Mouse (Mus musculus) midbrain, embryonic 11.5 days (tissue): ENCODE results near the gene Satl1. TPM values are rescaled to one million over a fixed set of nuclear protein-coding genes. Genes with fewer than 3 reads are reported as not detected.
"Not testable (repeated sequence)": the region's sequence is repeated elsewhere in the genome, so short reads cannot be mapped to it uniquely, and the experiment has no call there.

Experiments used
- ATAC-seq: fragments of 200-750 bp; cut with Nextera tagmentation; 2 replicates; pipeline ENCODE4 v1.8.0; 2017; ENCODE audit warnings: moderate TSS enrichment, moderate library complexity; ENCODE audit not compliant: low FRiP score
- DNase-seq: peaks from one replicate; pipeline ENCODE4 v3.0.0; 2015; ENCODE audit warnings: low spot score; ENCODE audit errors: missing footprints
- H3K27ac ChIP-seq: fragments of 300-500 bp; sonication (generic); 2 replicates; pipeline ENCODE4 v1.5.1; 2014; ENCODE audit warnings: low read depth, low read length
- H3K27me3 ChIP-seq: fragments of 300-500 bp; sonication (generic); 2 replicates; pipeline ENCODE4 v1.6.1; 2014; ENCODE audit warnings: mild to moderate bottlenecking, low read length, moderate library complexity, mixed read lengths; ENCODE audit not compliant: control insufficient read depth, insufficient read depth
- H3K36me3 ChIP-seq: fragments of 300-500 bp; sonication (generic); 2 replicates; pipeline ENCODE4 v1.6.1; 2014; ENCODE audit warnings: mild to moderate bottlenecking, low read length, moderate library complexity, mixed read lengths; ENCODE audit not compliant: control insufficient read depth, insufficient read depth
- H3K4me1 ChIP-seq: fragments of 300-500 bp; sonication (generic); 2 replicates; pipeline ENCODE4 v1.6.1; 2014; ENCODE audit warnings: low read length; ENCODE audit not compliant: control insufficient read depth, insufficient read depth
- H3K4me2 ChIP-seq: fragments of 300-500 bp; sonication (generic); 2 replicates; pipeline ENCODE4 v1.6.1; 2014; ENCODE audit warnings: mild to moderate bottlenecking, moderate library complexity
- H3K4me3 ChIP-seq: fragments of 300-500 bp; sonication (generic); 2 replicates; pipeline ENCODE4 v1.5.1; 2014; ENCODE audit warnings: low read depth, low read length
- H3K9ac ChIP-seq: fragments of 300-500 bp; sonication (generic); 2 replicates; pipeline ENCODE4 v1.6.1; 2014; ENCODE audit warnings: low read length
- H3K9me3 ChIP-seq: fragments of 300-500 bp; sonication (generic); 2 replicates; pipeline ENCODE4 v1.6.1; 2016; ENCODE audit warnings: low read length; ENCODE audit not compliant: control insufficient read depth
- WGBS: fragments of 180-500 bp; shearing (Covaris S2); extraction: QIAGEN DNeasy Blood & Tissue Kit; methylation state at CpG from one replicate; pipeline ENCODE4 v1.1.7; 2014; 5-methylcytosine and 5-hydroxymethylcytosine counted together
- polyA plus RNA-seq: library from polyadenylated mRNA; unstranded; fragments of >200 nt; fragmentation: Nextera tagmentation; extraction: Ambion mirVana; gene quantifications from 2 replicates; pipeline ENCODE4 v1.2.1, GENCODE M21; 2014

Satl1 gene
- not detected in 2 replicates for polyA plus RNA-seq

DNA sequence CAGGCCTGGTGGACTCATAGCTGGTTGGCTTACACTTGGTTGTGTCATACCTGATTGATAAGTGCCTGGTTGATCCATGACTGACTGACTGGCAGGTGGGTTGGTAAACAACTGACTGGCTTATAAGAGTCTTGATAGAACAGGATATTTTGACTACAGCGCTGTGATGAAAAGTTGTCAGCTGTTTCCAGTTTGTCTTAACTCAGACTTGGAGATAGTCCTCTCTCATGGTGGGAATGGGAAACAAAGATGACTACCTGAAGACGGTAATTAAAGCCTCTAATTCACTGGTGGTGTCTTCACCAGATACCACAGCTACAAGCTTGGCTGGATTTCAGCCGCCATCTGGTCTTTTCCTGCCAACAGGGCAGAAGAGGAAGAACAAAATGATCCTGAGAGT, at the start of gene Satl1:
TSS of gene Satl1 (minus strand) at position 101 of the 400 bp plus-strand sequence.
- ATAC-seq: no peak
- H3K27ac ChIP-seq: no peak within 1 kb of the TSS
- no peaks in the 10 kb centered on the region for H3K4me1 ChIP-seq
- H3K27me3 ChIP-seq: no peaks in the 10 kb centered on the region
- H3K4me2 ChIP-seq: no peak within 1 kb of the TSS
- 89% methylated on average over 3 of the region's 3 CpGs for WGBS
- H3K36me3 ChIP-seq: no peaks in the 10 kb centered on the region
- H3K4me3 ChIP-seq: no peak within 1 kb of the TSS
- no peak within 1 kb of the TSS for H3K9ac ChIP-seq
- no peaks in the 10 kb centered on the region for H3K9me3 ChIP-seq
- no peak for DNase-seq

DNA sequence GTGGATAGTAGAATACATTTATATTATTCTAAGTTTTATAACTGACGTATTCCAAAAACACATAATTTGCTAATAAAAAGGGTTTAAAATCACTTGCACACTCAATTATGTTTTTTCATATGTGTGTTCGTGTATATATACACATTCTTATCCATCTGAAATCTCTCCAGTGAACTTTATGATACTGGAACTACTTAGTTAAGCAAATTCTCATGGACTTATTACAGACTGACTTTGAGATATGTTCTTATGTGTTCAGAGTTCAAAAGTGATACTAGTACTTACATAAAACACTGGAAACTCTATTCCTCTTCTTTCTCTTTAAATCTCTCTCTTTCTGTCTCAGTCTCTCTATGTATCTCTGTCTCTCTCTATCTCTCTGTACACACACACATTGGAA, 31.5 kb upstream of the Satl1 start:
- no peak overlapping the region for H3K27ac ChIP-seq
- DNase-seq (no peak), ATAC-seq (no peak)
- WGBS: 84% methylated on average over 2 of the region's 2 CpGs
- H3K27me3 ChIP-seq: no peaks in the 10 kb centered on the region
- no peak overlapping the region for H3K4me3 ChIP-seq
- no peaks in the 10 kb centered on the region for H3K36me3 ChIP-seq
- no peak overlapping the region for H3K9ac ChIP-seq
- H3K4me2 ChIP-seq: no peak overlapping the region
- H3K9me3 ChIP-seq: no peaks in the 10 kb centered on the region
- no peaks in the 10 kb centered on the region for H3K4me1 ChIP-seq

GRCm38 (mm10) chrX:112437580-112437979, 31.0 kb upstream of the Satl1 start:
- Histone ChIP-seq H3K9me3 (no peaks in the 10 kb centered on the region), H3K27me3 (no peaks in the 10 kb centered on the region), H3K4me2 (no peak overlapping the region), H3K36me3 (no peaks in the 10 kb centered on the region), H3K4me1 (no peaks in the 10 kb centered on the region), H3K27ac (no peak overlapping the region), H3K9ac (no peak overlapping the region), H3K4me3 (no peak overlapping the region)
- ATAC-seq (no peak), DNase-seq (no peak)
- 87% methylated on average over 1 of the region's 1 CpGs for WGBS

GRCm38 (mm10) chrX:112422998-112423397, 16.4 kb upstream of the Satl1 start:
- H3K9me3 ChIP-seq, H3K4me2 ChIP-seq, H3K9ac ChIP-seq, H3K27me3 ChIP-seq, H3K4me1 ChIP-seq, H3K4me3 ChIP-seq, H3K36me3 ChIP-seq, H3K27ac ChIP-seq, ATAC-seq: not testable (repeated sequence)
- DNase-seq: peak; percentile 82
- WGBS: 34% methylated on average over 2 of the region's 2 CpGs

- no peak overlapping the region for H3K9ac ChIP-seq
- no peaks in the 10 kb centered on the region for H3K36me3 ChIP-seq
- H3K4me2 ChIP-seq: no peak overlapping the region
- no peaks in the 10 kb centered on the region for H3K4me1 ChIP-seq
- no peak overlapping the region for H3K27ac ChIP-seq
- H3K27me3 ChIP-seq: no peaks in the 10 kb centered on the region
- H3K4me3 ChIP-seq: no peak overlapping the region
- DNase-seq (no peak), ATAC-seq (no peak)
- WGBS: 71% methylated on average over 2 of the region's 2 CpGs
- H3K9me3 ChIP-seq: no peaks in the 10 kb centered on the region
These were observed 5.7 kb upstream of the Satl1 start for GRCm38 (mm10) chrX:112412309-112412708.

DNA sequence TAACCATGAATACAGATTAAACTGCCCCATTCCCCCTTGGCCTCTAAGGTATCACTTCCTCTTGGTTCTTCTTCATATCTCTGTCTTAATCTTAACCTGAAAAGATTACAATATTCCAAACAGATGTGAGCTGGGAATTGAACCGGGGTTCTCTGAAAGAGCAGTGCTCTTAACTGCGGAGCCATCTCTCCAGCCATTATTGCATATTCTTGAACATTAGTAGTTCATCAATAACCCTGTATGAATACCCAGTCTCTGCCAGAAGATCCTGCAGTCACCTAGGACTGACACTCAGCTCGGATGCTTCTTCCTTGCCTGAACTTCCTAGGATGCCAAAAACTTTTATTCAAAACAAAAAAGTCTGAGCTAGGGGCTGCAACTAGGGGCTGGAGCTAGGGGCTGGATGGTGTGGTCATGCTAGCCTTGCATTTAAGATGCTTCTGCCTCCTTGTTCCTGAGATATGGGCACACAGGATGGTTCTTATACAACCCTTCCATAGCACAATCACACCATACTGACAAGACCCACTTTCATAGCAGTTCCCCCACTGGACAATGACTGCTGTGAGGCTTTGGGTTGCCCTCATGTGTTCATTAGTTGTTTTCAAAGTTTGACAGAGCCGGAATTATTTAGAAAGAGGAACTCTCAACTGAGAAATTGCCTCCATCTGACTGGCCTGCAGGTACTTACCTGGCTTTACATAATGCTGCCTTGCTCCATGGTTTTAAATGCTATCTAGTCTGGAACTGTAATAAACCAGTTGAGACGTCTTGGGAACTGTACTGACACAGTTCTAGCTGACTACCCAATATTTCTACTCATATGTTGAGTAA, 35.8 kb downstream of the Satl1 start:
- WGBS: 83% methylated on average over 5 of the region's 5 CpGs
- not testable (repeated sequence) for H3K9ac ChIP-seq, H3K4me1 ChIP-seq, H3K36me3 ChIP-seq, H3K4me3 ChIP-seq, H3K27ac ChIP-seq, H3K4me2 ChIP-seq, H3K9me3 ChIP-seq, H3K27me3 ChIP-seq
- peak; percentile 99 for ATAC-seq
- peak; percentile 95 for DNase-seq

GRCm38 (mm10) chrX:112368426-112368825, 38.2 kb downstream of the Satl1 start:
- no peaks in the 10 kb centered on the region for H3K4me1 ChIP-seq
- H3K9ac ChIP-seq: no peak overlapping the region
- H3K9me3 ChIP-seq: peaks cover 4% of the 10 kb centered on the region; the same call in 1 of the 2 replicates
- 45% methylated on average over 4 of the region's 4 CpGs for WGBS
- no peaks in the 10 kb centered on the region for H3K36me3 ChIP-seq
- no peak overlapping the region for H3K4me3 ChIP-seq
- no peaks in the 10 kb centered on the region for H3K27me3 ChIP-seq
- DNase-seq (no peak), ATAC-seq (no peak)
- H3K27ac ChIP-seq: no peak overlapping the region
- no peak overlapping the region for H3K4me2 ChIP-seq

GRCm38 (mm10) chrX:112348395-112348791, 58.2 kb downstream of the Satl1 start:
- peak; percentile 88 for DNase-seq
- H3K36me3 ChIP-seq: no peaks in the 10 kb centered on the region
- WGBS: 40% methylated on average over 3 of the region's 3 CpGs
- H3K4me1 ChIP-seq: no peaks in the 10 kb centered on the region
- H3K4me2 ChIP-seq: no peak overlapping the region
- no peaks in the 10 kb centered on the region for H3K9me3 ChIP-seq
- no peaks in the 10 kb centered on the region for H3K27me3 ChIP-seq
- H3K4me3 ChIP-seq: no peak overlapping the region
- no peak overlapping the region for H3K9ac ChIP-seq
- no peak overlapping the region for H3K27ac ChIP-seq
- ATAC-seq: no peak

GRCm38 (mm10) chrX:112347467-112348394, 58.8 kb downstream of the Satl1 start:
- Histone ChIP-seq H3K36me3 (no peaks in the 10 kb centered on the region), H3K27ac (no peak overlapping the region), H3K27me3 (no peaks in the 10 kb centered on the region), H3K9me3 (no peaks in the 10 kb centered on the region), H3K4me2 (no peak overlapping the region), H3K4me1 (no peaks in the 10 kb centered on the region), H3K9ac (no peak overlapping the region), H3K4me3 (no peak overlapping the region)
- WGBS: 70% methylated on average over 4 of the region's 4 CpGs
- ATAC-seq (peak; percentile 64), DNase-seq (no peak)
